Mouse (Mus musculus): ENCODE results near the gene Sf3b2. TPM values are rescaled to one million over a fixed set of nuclear protein-coding genes. Genes with fewer than 3 reads are reported as not detected.

Gene Sf3b2
- polyA plus RNA-seq, 1 experiment = 109 TPM

- Histone ChIP-seq H3K27me3 (ENCODE audit: control insufficient read depth, insufficient read depth, insufficient read length) (no peaks in the 10 kb centered on the region), H3ac (ENCODE audit: control insufficient read depth, insufficient read length) (peak within 1 kb of the TSS; percentile 82), H3K4me3 (peak within 1 kb of the TSS; percentile 26), H3K4me2 (ENCODE audit: low read depth) (peak within 1 kb of the TSS; percentile 77), H3K79me2 (ENCODE audit: control insufficient read depth, insufficient read depth) (no peaks in the 10 kb centered on the region), H3K36me3 (ENCODE audit: control insufficient read depth, insufficient read depth) (peaks cover 24% of the 10 kb centered on the region)
- peak; percentile 90 for TF ChIP-seq POLR2A (IDR thresholded peaks at IDR 0.05; ENCODE audit: insufficient read length, low read depth)
- TF ChIP-seq TCF12 (IDR thresholded peaks at IDR 0.05; ENCODE audit: insufficient read depth, poor library complexity, severe bottlenecking) = no peak
- TF ChIP-seq MYOD1 (IDR thresholded peaks at IDR 0.05; ENCODE audit: control insufficient read depth in 1 of 3, insufficient read length in 2 of 3, low read depth in 2 of 3) = peak in 1 of 3 experiments; percentile 23
- TF ChIP-seq POLR2AphosphoS2 (IDR thresholded peaks at IDR 0.05; ENCODE audit: insufficient read length, low read depth) = peak; percentile 85
These were observed 22.2 kb downstream of the Sf3b2 start, which contains the start of gene Pacs1 for GRCm38 (mm10) chr19:5272801-5273733. TSS of gene Pacs1 (minus strand) at chr19:5273119.

GRCm38 (mm10) chr19:5272326-5272795, 22.9 kb downstream of the Sf3b2 start:
- H3K36me3 ChIP-seq (ENCODE audit: control insufficient read depth, insufficient read depth) = peaks cover 19% of the 10 kb centered on the region
- peak overlapping the region; percentile 77 for H3K4me2 ChIP-seq (ENCODE audit: low read depth)
- H3K79me2 ChIP-seq (ENCODE audit: control insufficient read depth, insufficient read depth) = no peaks in the 10 kb centered on the region
- H3ac ChIP-seq (ENCODE audit: control insufficient read depth, insufficient read length) = peak overlapping the region; percentile 82
- TF ChIP-seq SRF (IDR thresholded peaks at IDR 0.05; ENCODE audit: control insufficient read depth, insufficient read length, low read depth) (no peak), TCF12 (IDR thresholded peaks at IDR 0.05; ENCODE audit: insufficient read depth, poor library complexity, severe bottlenecking) (no peak), MYOG (IDR thresholded peaks at IDR 0.05; ENCODE audit: control insufficient read depth in 1 of 3, insufficient read depth in 1 of 3, insufficient read length in 2 of 3, low read depth in 2 of 3) (no peak)
- no peaks in the 10 kb centered on the region for H3K27me3 ChIP-seq (ENCODE audit: control insufficient read depth, insufficient read depth, insufficient read length)
- H3K4me3 ChIP-seq = peak overlapping the region; percentile 26

- no peaks in the 10 kb centered on the region for H3K79me2 ChIP-seq (ENCODE audit: control insufficient read depth, insufficient read depth)
- peaks cover 19% of the 10 kb centered on the region for H3K36me3 ChIP-seq (ENCODE audit: control insufficient read depth, insufficient read depth)
- H3K4me3 ChIP-seq = peak overlapping the region; percentile 26
- H3K4me2 ChIP-seq (ENCODE audit: low read depth) = no peak overlapping the region
- no peaks in the 10 kb centered on the region for H3K27me3 ChIP-seq (ENCODE audit: control insufficient read depth, insufficient read depth, insufficient read length)
- H3ac ChIP-seq (ENCODE audit: control insufficient read depth, insufficient read length) = no peak overlapping the region
- TF ChIP-seq E2F4 (IDR thresholded peaks at IDR 0.05; ENCODE audit: insufficient read depth) = no peak
- no peak for TF ChIP-seq USF1 (IDR thresholded peaks at IDR 0.05; ENCODE audit: low read depth)
- TF ChIP-seq TCF12 (IDR thresholded peaks at IDR 0.05; ENCODE audit: insufficient read depth, poor library complexity, severe bottlenecking) = no peak
- TF ChIP-seq MYOD1 (IDR thresholded peaks at IDR 0.05; ENCODE audit: control insufficient read depth in 1 of 3, insufficient read length in 2 of 3, low read depth in 2 of 3) = no peak
- no peak for TF ChIP-seq POLR2AphosphoS2 (IDR thresholded peaks at IDR 0.05; ENCODE audit: insufficient read length, low read depth)
- no peak for TF ChIP-seq MAX (IDR thresholded peaks at IDR 0.05; ENCODE audit: low read depth)
- no peak for TF ChIP-seq REST (IDR thresholded peaks at IDR 0.05; ENCODE audit: insufficient read depth, insufficient read length)
- TF ChIP-seq SRF (IDR thresholded peaks at IDR 0.05; ENCODE audit: control insufficient read depth, insufficient read length, low read depth) = no peak
- no peak for TF ChIP-seq TCF3 (IDR thresholded peaks at IDR 0.05; ENCODE audit: insufficient read length, low read depth)
- TF ChIP-seq MYOG (IDR thresholded peaks at IDR 0.05; ENCODE audit: control insufficient read depth in 1 of 3, insufficient read depth in 1 of 3, insufficient read length in 2 of 3, low read depth in 2 of 3) = no peak
- TF ChIP-seq POLR2A (IDR thresholded peaks at IDR 0.05; ENCODE audit: insufficient read length, low read depth) = no peak
- TF ChIP-seq CEBPB (IDR thresholded peaks at IDR 0.05; ENCODE audit: insufficient read depth, poor library complexity, severe bottlenecking) = no peak
These were observed 23.8 kb downstream of the Sf3b2 start for GRCm38 (mm10) chr19:5271430-5271829.

- no peaks in the 10 kb centered on the region for H3K27me3 ChIP-seq (ENCODE audit: control insufficient read depth, insufficient read depth, insufficient read length)
- no peak overlapping the region for H3K4me2 ChIP-seq (ENCODE audit: low read depth)
- no peak overlapping the region for H3ac ChIP-seq (ENCODE audit: control insufficient read depth, insufficient read length)
- H3K4me3 ChIP-seq = no peak overlapping the region
- no peak for TF ChIP-seq TCF3 (IDR thresholded peaks at IDR 0.05; ENCODE audit: insufficient read length, low read depth)
- no peak for TF ChIP-seq E2F4 (IDR thresholded peaks at IDR 0.05; ENCODE audit: insufficient read depth)
- TF ChIP-seq SRF (IDR thresholded peaks at IDR 0.05; ENCODE audit: control insufficient read depth, insufficient read length, low read depth) = no peak
- no peak for TF ChIP-seq USF1 (IDR thresholded peaks at IDR 0.05; ENCODE audit: low read depth)
- TF ChIP-seq REST (IDR thresholded peaks at IDR 0.05; ENCODE audit: insufficient read depth, insufficient read length) = no peak
- TF ChIP-seq POLR2AphosphoS2 (IDR thresholded peaks at IDR 0.05; ENCODE audit: insufficient read length, low read depth) = no peak
- no peak for TF ChIP-seq POLR2A (IDR thresholded peaks at IDR 0.05; ENCODE audit: insufficient read length, low read depth)
- TF ChIP-seq MYOD1 (IDR thresholded peaks at IDR 0.05; ENCODE audit: control insufficient read depth in 1 of 3, insufficient read length in 2 of 3, low read depth in 2 of 3) = no peak
- no peak for TF ChIP-seq TCF12 (IDR thresholded peaks at IDR 0.05; ENCODE audit: insufficient read depth, poor library complexity, severe bottlenecking)
- TF ChIP-seq MAX (IDR thresholded peaks at IDR 0.05; ENCODE audit: low read depth) = no peak
- TF ChIP-seq MYOG (IDR thresholded peaks at IDR 0.05; ENCODE audit: control insufficient read depth in 1 of 3, insufficient read depth in 1 of 3, insufficient read length in 2 of 3, low read depth in 2 of 3) = no peak
- TF ChIP-seq CEBPB (IDR thresholded peaks at IDR 0.05; ENCODE audit: insufficient read depth, poor library complexity, severe bottlenecking) = no peak
- no peaks in the 10 kb centered on the region for H3K79me2 ChIP-seq (ENCODE audit: control insufficient read depth, insufficient read depth)
- peaks cover 4% of the 10 kb centered on the region for H3K36me3 ChIP-seq (ENCODE audit: control insufficient read depth, insufficient read depth)
These were observed 25.9 kb downstream of the Sf3b2 start for GRCm38 (mm10) chr19:5269392-5269791.
